Mouse (Mus musculus) brain, embryonic 14.5 days (tissue): ENCODE results near the gene Usp49.
"Not testable (repeated sequence)": the region's sequence is repeated elsewhere in the genome, so short reads cannot be mapped to it uniquely, and the experiment has no call there.

Experiments used
- CTCF ChIP-seq: fragments of 200-500 bp; IDR thresholded peaks from 2 replicates; pipeline ENCODE4 v1.5.1; 2012; ENCODE audit warnings: inconsistent platforms, mild to moderate bottlenecking, moderate library complexity, borderline replicate concordance; ENCODE audit not compliant: insufficient read depth, insufficient read length; ENCODE audit errors: extremely low read depth
- POLR2A ChIP-seq: fragments of 200-500 bp; IDR thresholded peaks from 2 replicates; pipeline ENCODE4 v1.6.1; 2012; ENCODE audit warnings: mild to moderate bottlenecking, inconsistent platforms, borderline replicate concordance; ENCODE audit not compliant: poor library complexity, insufficient read depth, insufficient read length, severe bottlenecking; ENCODE audit errors: extremely low read depth

DNA sequence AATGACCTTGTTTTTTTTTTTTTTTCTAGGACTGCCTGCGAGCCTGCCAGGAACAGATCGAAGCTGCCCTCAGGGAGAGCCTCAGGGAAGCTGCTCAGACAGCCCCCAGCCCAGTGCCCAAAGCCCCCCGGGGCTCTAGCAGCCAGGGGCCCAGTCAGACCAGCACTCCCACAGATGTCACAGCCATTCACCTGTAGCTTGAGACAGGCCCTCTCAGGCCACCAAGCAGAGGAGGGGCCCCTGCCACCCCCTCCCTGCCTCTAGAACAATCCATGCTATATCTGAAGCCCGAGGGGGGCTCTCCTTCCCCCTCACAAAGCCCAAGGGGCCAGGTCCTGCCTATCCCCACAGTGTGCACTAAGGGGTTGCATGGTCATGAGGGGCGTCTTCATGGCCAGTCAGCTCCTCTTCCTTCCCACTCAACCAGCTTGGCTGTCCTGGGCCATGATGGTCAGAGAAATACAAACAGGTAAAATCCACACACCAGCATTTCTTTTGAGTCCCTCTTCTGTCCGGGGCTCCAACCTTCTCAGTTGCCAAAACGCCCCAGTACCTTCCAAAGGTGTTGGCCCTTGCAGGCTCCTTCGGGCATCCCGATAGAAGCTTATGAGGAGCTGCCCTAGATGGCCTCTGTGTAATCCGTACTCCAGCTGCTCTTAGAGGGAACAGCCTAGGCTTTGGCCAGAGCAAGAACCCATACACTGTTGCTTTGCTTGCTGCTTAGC is 31.7 kb upstream of the Usp49 start:
- TF ChIP-seq CTCF, POLR2A: not testable (repeated sequence)
